Mouse (Mus musculus) heart, adult 9 months (tissue): ENCODE results near the gene Zfand2b.

Source experiments
- DNase-seq, 2 experiments: peaks; one replicate each; pipeline ENCODE4 v3.0.0; 2022; ENCODE audit warnings: low spot score in 2 of 2

The Zfand2b gene

GRCm38 (mm10) chr1:75168472-75169464 is at the start of gene Zfand2b:
Gene Zfand2b (plus strand): TSS chr1:75168646.
- DNase-seq: peak; percentile 94 to 96

- DNase-seq: no peak
Observed at GRCm38 (mm10) chr1:75122211-75122610, 46.2 kb upstream of the Zfand2b start.

- peak; percentile 91 to 95 for DNase-seq
Observed at GRCm38 (mm10) chr1:75124346-75125321, 43.8 kb upstream of the Zfand2b start, which contains the start of gene Nhej1. Gene Nhej1 (minus strand): TSS chr1:75125200.

GRCm38 (mm10) chr1:75125418-75125817 is 43.0 kb upstream of the Zfand2b start:
- no peak for DNase-seq

- DNase-seq: no peak
Observed at GRCm38 (mm10) chr1:75128641-75129040, 39.8 kb upstream of the Zfand2b start.

- DNase-seq: no peak
Observed at GRCm38 (mm10) chr1:75133421-75134207, 34.8 kb upstream of the Zfand2b start, which contains the start of gene Slc23a3. Gene Slc23a3 (minus strand): TSS chr1:75133890.

GRCm38 (mm10) chr1:75136293-75136692 is 32.2 kb upstream of the Zfand2b start:
- DNase-seq: no peak

GRCm38 (mm10) chr1:75136730-75137129 is 31.7 kb upstream of the Zfand2b start:
- DNase-seq: no peak

GRCm38 (mm10) chr1:75138448-75138847 is 30.0 kb upstream of the Zfand2b start:
- no peak for DNase-seq

- peak in 1 of 2 experiments; percentile 24 for DNase-seq
Observed at GRCm38 (mm10) chr1:75140601-75141190, 27.8 kb upstream of the Zfand2b start.

GRCm38 (mm10) chr1:75141486-75142190 is 26.8 kb upstream of the Zfand2b start:
- peak; percentile 79 for DNase-seq

GRCm38 (mm10) chr1:75142301-75143261 is 25.9 kb upstream of the Zfand2b start, which contains the start of the genes Cnppd1 and Retreg2:
Gene Cnppd1 (minus strand): TSS chr1:75142711.
Gene Retreg2 (plus strand): TSS chr1:75142778.
- peak; percentile 96 to 97 for DNase-seq

GRCm38 (mm10) chr1:75145589-75145988 is 22.9 kb upstream of the Zfand2b start:
- no peak for DNase-seq

- DNase-seq: no peak
Observed at GRCm38 (mm10) chr1:75147411-75148135, 20.9 kb upstream of the Zfand2b start.

GRCm38 (mm10) chr1:75148727-75149126 is 19.7 kb upstream of the Zfand2b start:
- no peak for DNase-seq

- no peak for DNase-seq
Observed at GRCm38 (mm10) chr1:75155837-75156236, 12.6 kb upstream of the Zfand2b start.

- no peak for DNase-seq
Observed at GRCm38 (mm10) chr1:75158990-75159389, 9.5 kb upstream of the Zfand2b start.
